ENCODE assay signal across 24 mouse cellular contexts in the genomic region with DNA sequence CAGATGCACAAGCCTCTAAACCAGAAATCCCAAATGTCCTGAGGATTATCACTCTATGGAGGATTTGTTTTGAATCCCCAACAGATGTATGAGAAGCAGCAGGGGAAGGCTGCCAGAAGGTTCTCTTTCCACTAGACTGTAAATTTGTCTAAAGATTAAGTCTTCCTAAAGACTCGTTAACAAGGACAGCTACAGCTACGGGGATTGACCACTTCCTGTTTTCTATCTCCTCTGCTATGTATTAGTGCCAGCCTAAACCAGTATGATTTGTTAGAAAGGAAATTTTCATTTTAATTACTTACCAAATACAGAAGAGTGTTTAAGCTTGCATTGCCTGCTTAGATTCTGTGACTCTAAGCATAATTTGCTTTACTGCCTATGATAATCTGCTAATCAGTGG. TPM values are rescaled to one million over a fixed set of nuclear protein-coding genes. Genes with fewer than 3 reads are reported as not detected.
DNase-seq lines count a peak whose midpoint lies in the region; ATAC-seq and TF ChIP-seq lines count a peak whose summit lies in the region.
"Had no signal": no experiment of that assay in that cellular context is flagged by ENCODE, and none has a peak within 500 bp of the region (broad histone marks: within the 10 kb centered on the region; RNA-seq: fewer than 3 reads in every experiment).

No protein-coding gene starts in this region.

- no peak for TF ChIP-seq RAD21 in MEL (IDR thresholded peaks at IDR 0.05; ENCODE audit: low read depth, low read length)

- TF ChIP-seq POLR2A in MEL (IDR thresholded peaks at IDR 0.05; ENCODE audit: control insufficient read depth in 1 of 2, insufficient read depth in 1 of 2, low read depth in 1 of 2, low read length in 2 of 2, poor library complexity in 1 of 2) = no peak

- H3K4me3 ChIP-seq in liver, postnatal 0 days (ENCODE audit: low read depth, low read length) = no peak overlapping the region
- no peak overlapping the region for H3K4me3 ChIP-seq in MEL (ENCODE audit: control insufficient read depth in 1 of 2, insufficient read depth in 1 of 2, low read depth in 2 of 2, low read length in 2 of 2)
- no peak overlapping the region for H3K4me3 ChIP-seq in macrophage (ENCODE audit: inconsistent target)
- H3K4me3 ChIP-seq: forebrain, embryonic 12.5 days; hindbrain, embryonic 15.5 days; intestine, embryonic 15.5 days; layer of hippocampus, adult 2 months; limb, embryonic 13.5 days; lung, embryonic 15.5 days; midbrain, embryonic 10.5 days had no signal

- no peak for TF ChIP-seq CTCF in liver, postnatal 0 days (IDR thresholded peaks at IDR 0.05; ENCODE audit: low read depth)
- no peak for TF ChIP-seq CTCF in MEL (IDR thresholded peaks at IDR 0.05 in 2 of 3, conservative IDR thresholded peaks at IDR 0.05 in 1 of 3; ENCODE audit: control insufficient read depth in 1 of 3, insufficient read depth in 1 of 3, low read depth in 2 of 3, low read length in 3 of 3, poor library complexity in 1 of 3, severe bottlenecking in 1 of 3)

- no peaks in the 10 kb centered on the region for H3K79me2 ChIP-seq in MEL (ENCODE audit: control insufficient read depth, insufficient read depth, low read length, poor library complexity)
- no peaks in the 10 kb centered on the region for H3K79me2 ChIP-seq in macrophage (ENCODE audit: inconsistent target)

- no peaks in the 10 kb centered on the region for H3K36me3 ChIP-seq in liver, postnatal 0 days (replicated peaks; ENCODE audit: insufficient read depth, low read length)
- H3K36me3 ChIP-seq in MEL (ENCODE audit: control insufficient read depth in 1 of 2, insufficient read depth in 2 of 2, low read length in 2 of 2) (no peaks in the 10 kb centered on the region), macrophage (ENCODE audit: inconsistent target) (no peaks in the 10 kb centered on the region)
- H3K36me3 ChIP-seq: forebrain, embryonic 12.5 days; hindbrain, embryonic 15.5 days; intestine, embryonic 15.5 days; limb, embryonic 13.5 days; lung, embryonic 15.5 days; midbrain, embryonic 10.5 days had no signal

- no peaks in the 10 kb centered on the region for H3K27me3 ChIP-seq in liver, postnatal 0 days (ENCODE audit: insufficient read depth, low read length)
- no peaks in the 10 kb centered on the region for H3K27me3 ChIP-seq in MEL (ENCODE audit: control insufficient read depth in 1 of 2, insufficient read depth in 2 of 2, low read length in 2 of 2)
- H3K27me3 ChIP-seq: forebrain, embryonic 12.5 days; intestine, embryonic 15.5 days; limb, embryonic 13.5 days; lung, embryonic 15.5 days had no signal

- H3K9me3 ChIP-seq in liver, postnatal 0 days (ENCODE audit: low read length) = no peaks in the 10 kb centered on the region
- no peaks in the 10 kb centered on the region for H3K9me3 ChIP-seq in MEL (replicated peaks; ENCODE audit: insufficient read depth, low read length)
- H3K9me3 ChIP-seq: forebrain, embryonic 12.5 days; hindbrain, embryonic 15.5 days; intestine, embryonic 15.5 days; limb, embryonic 13.5 days; lung, embryonic 15.5 days; midbrain, embryonic 10.5 days had no signal

- H3K27ac ChIP-seq in liver, postnatal 0 days (ENCODE audit: low read depth) = 0 out of 2 replicates have a peak overlapping the region, but pooled peaks have one; percentile 13
- H3K27ac ChIP-seq in MEL (ENCODE audit: control insufficient read depth, low read depth, low read length) (no peak overlapping the region), macrophage (peak overlapping the region; percentile 92)
- H3K27ac ChIP-seq: forebrain, embryonic 12.5 days; hindbrain, embryonic 15.5 days; intestine, embryonic 15.5 days; layer of hippocampus, adult 2 months; limb, embryonic 13.5 days; liver, embryonic 14.5 days; lung, embryonic 15.5 days; midbrain, embryonic 10.5 days had no signal

- ATAC-seq in liver, postnatal 0 days = no peak
- ATAC-seq: intestine, embryonic 15.5 days had no signal

- H3K4me2 ChIP-seq in liver, postnatal 0 days (ENCODE audit: low read depth, low read length) = no peak overlapping the region
- H3K4me2 ChIP-seq: forebrain, embryonic 12.5 days; hindbrain, embryonic 15.5 days; intestine, embryonic 15.5 days; limb, embryonic 13.5 days; lung, embryonic 15.5 days had no signal

- DNase-seq in liver, postnatal 0 days = no peak
- DNase-seq in liver = no peak
- DNase-seq in MEL (ENCODE audit: low read depth, low spot score) = peak; percentile 3
- no peak for DNase-seq in heart, postnatal 14 days
- no peak for DNase-seq in adrenal gland, adult 8-10 months
- DNase-seq in thymus, adult 18-20 months = no peak
- DNase-seq: adrenal gland, postnatal 25 days; cerebellum, adult 9-10 months; gastrocnemius, postnatal 36 days; heart, postnatal 4 days; kidney, adult 9 months; kidney, postnatal 25 days; lung, postnatal 36 days; right cerebral cortex, postnatal 25 days had no signal

- 0 out of 2 replicates have a peak, but pooled peaks cover 4% of the 10 kb centered on the region for H3K4me1 ChIP-seq in liver, postnatal 0 days (ENCODE audit: insufficient read depth)
- H3K4me1 ChIP-seq in MEL (ENCODE audit: control insufficient read depth in 1 of 2, insufficient read depth in 2 of 2, low read length in 2 of 2) = no peaks in the 10 kb centered on the region
- H3K4me1 ChIP-seq: forebrain, embryonic 12.5 days; hindbrain, embryonic 15.5 days; intestine, embryonic 15.5 days; limb, embryonic 13.5 days; lung, embryonic 15.5 days; midbrain, embryonic 10.5 days had no signal

- no peak for TF ChIP-seq EP300 in liver, postnatal 0 days (IDR thresholded peaks at IDR 0.05; ENCODE audit: low read depth)
- no peak for TF ChIP-seq EP300 in MEL (IDR thresholded peaks at IDR 0.05; ENCODE audit: low read depth in 1 of 2, low read length in 2 of 2)

- no peak overlapping the region for H3K9ac ChIP-seq in liver, postnatal 0 days (replicated peaks)
- no peak overlapping the region for H3K9ac ChIP-seq in MEL (ENCODE audit: control insufficient read depth, low read depth, low read length, poor library complexity, severe bottlenecking)
- H3K9ac ChIP-seq: forebrain, embryonic 12.5 days; hindbrain, embryonic 15.5 days; intestine, embryonic 15.5 days; limb, embryonic 13.5 days; liver, embryonic 14.5 days; lung, embryonic 15.5 days had no signal

- intact Hi-C loops in heart, postnatal 14 days (cut with DNase I) = no loop called here

- 20% methylated on average over 2 of the region's 2 CpGs for WGBS in liver, postnatal 0 days (ENCODE audit: insufficient replicate concordance)
- WGBS in macrophage (ENCODE audit: missing documents) = 0% methylated on average over 2 of the region's 2 CpGs

TF ChIP-seq in MEL, 35 proteins besides CTCF, POLR2A, EP300 and RAD21:
- TF ChIP-seq CHD2 (IDR thresholded peaks at IDR 0.05; ENCODE audit: low read length) (no peak), BHLHE40 (IDR thresholded peaks at IDR 0.05; ENCODE audit: borderline replicate concordance, low read depth, low read length) (no peak), POLR2AphosphoS5 (IDR thresholded peaks at IDR 0.05; ENCODE audit: borderline replicate concordance, low read depth, low read length) (no peak), MYC (IDR thresholded peaks at IDR 0.05; ENCODE audit: low read depth, low read length) (no peak), MAZ (IDR thresholded peaks at IDR 0.05; ENCODE audit: low read depth, low read length) (no peak), RCOR1 (IDR thresholded peaks at IDR 0.05; ENCODE audit: low read depth, low read length) (no peak), MXI1 (IDR thresholded peaks at IDR 0.05; ENCODE audit: low read depth, low read length) (no peak), KAT2A (conservative IDR thresholded peaks at IDR 0.05; ENCODE audit: low read depth, low read length) (no peak), SIN3A (IDR thresholded peaks at IDR 0.05; ENCODE audit: low read length) (no peak)

RNA-seq across cellular contexts. Expression of gene Gpr141, which starts 30.0 kb away (rescaled TPM):
- 3.2 and 3.5 TPM in 2 replicates for polyA plus RNA-seq in liver, postnatal 0 days (2015; fragmentation: Nextera tagmentation; extraction: Ambion mirVana)
- total RNA-seq in MEL (2012; rRNA removed) = not detected in 2 replicates
- polyA plus RNA-seq in MEL (2012; ENCODE audit: insufficient read depth in 1 of 2, insufficient read length in 2 of 2, low read depth in 1 of 2, low replicate concordance in 2 of 2, missing spikeins in 1 of 2) (not detected), macrophage (2018) (5.4 to 21.8 TPM (median 6.4 TPM) in 3 replicates)
- total RNA-seq in macrophage (2018; cell fraction: chromatin; rRNA removed) = 100 to 1,000 TPM in 1 of 26 experiments, 10 to 100 TPM in 18, 1 to 10 TPM in 7; 1.5 to 109 (median 26.5) TPM
- total RNA-seq in macrophage (2018; cell fraction: cytosol; rRNA removed) = 10 to 100 TPM in 24 of 26 experiments, 1 to 10 TPM in 2; 5.8 to 49.4 (median 21.0) TPM
- total RNA-seq in macrophage (2018; cell fraction: nucleus; rRNA removed) = 100 to 1,000 TPM in 7 of 26 experiments, 10 to 100 TPM in 18, 1 to 10 TPM in 1; 9.6 to 150 (median 48.3) TPM
- total RNA-seq in heart, postnatal 14 days (2021) = under 1 TPM in 1 of 2 experiments, not detected in 1; 0.22 TPM
- total RNA-seq in adrenal gland, adult 8-10 months (2022) = 1 to 10 TPM in 1 of 4 experiments, under 1 TPM in 3; 0.28 to 1.1 (median 0.66) TPM
- total RNA-seq: adrenal gland, postnatal 25 days; gastrocnemius, postnatal 36 days; layer of hippocampus, adult 2 months; left cerebral cortex, postnatal 14 days had no signal
- polyA plus RNA-seq: forebrain, embryonic 12.5 days; hindbrain, embryonic 15.5 days had no signal
